Mouse (Mus musculus) testis, adult 2 months (tissue): ENCODE results near the gene D8Ertd738e. TPM values are rescaled to one million over a fixed set of nuclear protein-coding genes. Genes with fewer than 3 reads are reported as not detected.

Experiments used
- H3K27ac ChIP-seq: fragments of 200-500 bp; 2 replicates; pipeline ENCODE4 v1.5.1; 2012; ENCODE audit warnings: low read depth, low read length; ENCODE audit not compliant: control insufficient read depth, insufficient read depth
- H3K27me3 ChIP-seq: fragments of 200-500 bp; 2 replicates; pipeline ENCODE4 v1.6.1; 2012; ENCODE audit warnings: mild to moderate bottlenecking, low read length, moderate library complexity; ENCODE audit not compliant: control insufficient read depth, insufficient read depth
- H3K36me3 ChIP-seq: fragments of 200-500 bp; 2 replicates; pipeline ENCODE4 v1.6.1; 2012; ENCODE audit warnings: mild to moderate bottlenecking, low read length; ENCODE audit not compliant: control insufficient read depth, insufficient read depth
- H3K4me1 ChIP-seq: fragments of 200-500 bp; 2 replicates; pipeline ENCODE4 v1.6.1; 2012; ENCODE audit warnings: low read length; ENCODE audit not compliant: control insufficient read depth, insufficient read depth
- H3K4me3 ChIP-seq: fragments of 200-500 bp; 2 replicates; pipeline ENCODE4 v1.5.1; 2012; ENCODE audit warnings: low read depth, mild to moderate bottlenecking, low read length, moderate library complexity, mixed read lengths; ENCODE audit not compliant: control insufficient read depth
- CTCF ChIP-seq: fragments of 200-500 bp; IDR thresholded peaks from 2 replicates; pipeline ENCODE4 v1.5.1; 2012; ENCODE audit warnings: low read depth, mild to moderate bottlenecking, inconsistent platforms, low read length, moderate library complexity; ENCODE audit not compliant: control insufficient read depth, insufficient read depth, insufficient replicate concordance
- POLR2A ChIP-seq: fragments of 200-500 bp; IDR thresholded peaks from 2 replicates; pipeline ENCODE4 v1.6.1; 2012; ENCODE audit warnings: low read depth, mild to moderate bottlenecking, inconsistent platforms, low read length, moderate library complexity; ENCODE audit not compliant: control insufficient read depth
- polyA plus RNA-seq: library from polyadenylated mRNA; depleted of rRNA; stranded (reverse); fragments of >200 nt; gene quantifications from 2 replicates; pipeline ENCODE4 v1.2.3, GENCODE M21; 2012; rRNA removed

Gene D8Ertd738e
- polyA plus RNA-seq, 1 experiment, result 104 TPM

DNA sequence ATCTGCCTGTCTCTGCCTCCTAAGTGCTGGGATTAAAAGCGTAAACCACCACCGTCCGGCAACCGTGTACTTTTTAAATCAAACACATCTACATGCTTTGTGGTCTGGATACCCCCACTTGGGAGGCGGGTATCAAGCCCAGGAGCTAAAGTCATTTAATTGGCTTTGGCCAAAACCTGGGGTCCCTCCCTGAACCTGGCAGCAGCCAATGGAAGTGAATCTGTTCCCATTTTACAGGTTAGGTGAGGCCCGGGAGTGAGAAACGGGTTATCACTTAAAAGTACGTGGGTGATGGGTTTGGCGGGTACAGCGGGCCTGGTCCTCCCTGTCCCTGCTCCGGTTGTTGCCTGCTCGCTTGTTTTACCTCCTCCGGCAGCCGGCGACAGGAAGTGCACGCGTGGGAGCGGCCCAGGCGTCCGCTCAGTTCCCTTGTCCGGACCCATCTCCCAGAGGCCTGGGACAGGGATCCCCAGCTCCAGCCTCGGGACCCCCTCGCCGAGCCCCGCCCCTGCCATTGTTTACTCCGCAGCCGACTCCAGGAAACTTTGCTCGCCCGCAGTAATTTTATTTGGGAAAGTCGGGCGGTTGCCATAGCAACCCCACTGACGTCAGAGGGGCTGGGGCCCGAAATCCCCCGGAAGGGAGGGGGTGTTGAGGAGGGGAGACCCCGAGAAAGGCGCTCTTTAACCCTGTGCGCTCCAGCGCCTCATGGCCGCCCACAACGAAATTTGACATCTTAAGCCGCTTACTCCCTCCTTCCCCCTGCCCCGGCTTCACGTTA is 52.2 kb downstream of the D8Ertd738e start:
- peaks cover 39% of the 10 kb centered on the region for H3K4me1 ChIP-seq
- H3K27ac ChIP-seq, result peak overlapping the region; percentile 74
- no peak for TF ChIP-seq CTCF
- no peak; the same call in 1 of the 2 replicates for TF ChIP-seq POLR2A

More for the DNA sequence above, 52.2 kb downstream of the D8Ertd738e start:
- Histone ChIP-seq H3K27me3 (no peaks in the 10 kb centered on the region), H3K36me3 (no peaks in the 10 kb centered on the region), H3K4me3 (peak overlapping the region; percentile 86)

Other genes starting within 250 kb of the D8Ertd738e start
- gene 1700067K01Rik, start 248.2 kb downstream of the D8Ertd738e start, polyA plus RNA-seq, result 38.1 and 43.2 TPM in 2 replicates
- gene 2210011C24Rik, start 237.5 kb downstream of the D8Ertd738e start, polyA plus RNA-seq, result 10.9 and 15.1 TPM in 2 replicates
- gene Palm3, start 228.2 kb downstream of the D8Ertd738e start, polyA plus RNA-seq, result 1.2 and 1.9 TPM in 2 replicates
- gene Il27ra, start 207.1 kb downstream of the D8Ertd738e start, polyA plus RNA-seq, result 0.08 and 0.12 TPM in 2 replicates
- 0.84 TPM in 1 of 2 replicates, not detected in the other for gene Rln3, start 204.7 kb downstream of the D8Ertd738e start, polyA plus RNA-seq
- gene Gm10643, start 184.6 kb downstream of the D8Ertd738e start, polyA plus RNA-seq, result 6.3 and 6.6 TPM in 2 replicates
- gene Rfx1, start 182.9 kb downstream of the D8Ertd738e start, polyA plus RNA-seq, result 83.0 and 89.5 TPM in 2 replicates
- gene Dcaf15, start 145.0 kb downstream of the D8Ertd738e start, polyA plus RNA-seq, result 210 and 216 TPM in 2 replicates
- 0.07 and 0.14 TPM in 2 replicates for gene Podnl1, start 123.7 kb downstream of the D8Ertd738e start, polyA plus RNA-seq
- 30.9 and 38.6 TPM in 2 replicates for gene Cc2d1a, start 101.8 kb downstream of the D8Ertd738e start, polyA plus RNA-seq
- 57.2 and 65.0 TPM in 2 replicates for gene 4930432K21Rik, start 101.7 kb downstream of the D8Ertd738e start, polyA plus RNA-seq
- 1.6 and 2.4 TPM in 2 replicates for gene Nanos3, start 64.5 kb downstream of the D8Ertd738e start, polyA plus RNA-seq
- gene Zswim4, start 12.7 kb downstream of the D8Ertd738e start, polyA plus RNA-seq, result 16.9 and 17.4 TPM in 2 replicates
- gene Mri1, start 7.6 kb upstream of the D8Ertd738e start, polyA plus RNA-seq, result 7.5 and 12.1 TPM in 2 replicates
- gene Ccdc130, start 20.7 kb upstream of the D8Ertd738e start, polyA plus RNA-seq, result 53.5 and 74.1 TPM in 2 replicates
- 9.6 and 10.3 TPM in 2 replicates for gene Cacna1a, start 138.7 kb upstream of the D8Ertd738e start, polyA plus RNA-seq